Mouse (Mus musculus): ENCODE data around the gene Eif4g3.

Eif4g3 gene

DNA sequence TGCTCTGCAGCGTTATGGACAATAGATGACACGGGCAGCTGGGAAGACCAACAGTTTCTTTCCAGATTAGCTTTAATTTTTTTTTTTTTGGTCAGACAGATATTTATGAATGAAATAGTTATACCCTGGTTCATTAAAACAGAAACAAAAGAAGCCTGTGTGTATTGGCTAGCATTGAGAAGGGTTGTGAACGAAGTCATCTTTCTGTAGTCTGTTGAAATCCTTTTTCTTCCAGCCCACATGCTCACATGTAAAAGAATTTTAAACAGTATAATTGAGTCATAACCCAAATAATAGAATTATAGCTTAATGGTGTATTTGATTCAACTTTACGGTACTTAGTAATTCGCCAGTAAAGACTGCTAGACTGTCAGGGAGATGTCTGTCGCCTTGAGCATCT lies 28.8 kb downstream of the Eif4g3 start:
- DNase-seq (ENCODE audit: inconsistent age in 2 of 2, low spot score in 1 of 2) = no peak

DNA sequence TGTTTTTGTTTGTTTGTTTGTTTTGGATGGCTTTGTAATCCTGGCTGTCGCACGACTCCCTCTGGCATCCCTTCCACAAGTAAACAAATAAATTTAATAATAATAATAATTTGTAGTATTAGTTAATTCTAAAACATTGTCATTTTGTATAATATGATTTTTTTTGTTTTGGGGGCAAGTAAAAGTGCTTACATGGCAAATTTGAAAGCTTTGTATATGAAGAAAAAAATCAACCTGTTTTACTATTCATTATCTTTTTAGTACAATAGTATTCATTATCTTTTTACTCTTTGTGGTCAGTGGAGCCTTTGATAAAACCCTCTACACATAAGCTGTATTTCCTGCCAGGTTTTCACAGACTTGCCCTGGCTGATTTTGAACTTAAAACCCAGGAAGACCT lies 29.9 kb downstream of the Eif4g3 start:
- DNase-seq (ENCODE audit: inconsistent age in 2 of 2, low spot score in 1 of 2) = no peak

DNA sequence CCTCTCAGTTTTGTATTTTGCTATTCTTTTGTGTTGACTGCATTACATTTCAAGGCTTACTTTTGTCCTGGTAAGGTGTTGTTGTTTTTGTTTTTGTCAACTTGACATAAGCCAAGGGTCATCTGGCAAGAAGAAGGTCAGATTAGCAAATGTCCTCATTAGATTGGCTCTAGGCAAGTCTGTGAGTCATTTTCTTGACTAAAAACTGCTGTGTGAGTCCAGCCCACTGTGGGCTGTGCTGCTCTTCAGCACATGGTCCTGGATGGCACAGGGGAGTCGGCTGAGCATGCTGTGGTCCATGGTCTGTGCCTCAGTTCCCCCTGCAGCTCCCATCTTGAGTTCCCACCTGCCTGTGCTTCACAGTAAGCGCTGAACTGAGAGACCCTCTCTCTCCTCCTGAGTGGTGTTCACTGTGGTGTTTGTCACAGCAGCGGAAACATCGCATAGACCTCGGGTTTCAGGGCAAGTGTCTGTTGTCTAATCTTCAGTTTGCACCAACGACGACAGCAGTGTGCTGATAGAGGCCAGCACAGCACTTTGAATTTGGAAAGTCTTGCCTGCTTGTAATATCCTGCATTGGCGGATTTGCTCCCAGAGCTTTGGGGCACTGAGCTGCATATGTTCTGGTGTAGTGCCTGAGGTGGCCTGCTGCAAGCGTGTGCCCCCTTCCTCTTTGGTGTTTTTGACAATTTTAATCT lies 30.7 kb downstream of the Eif4g3 start:
- peak in 1 of 2 experiments; percentile 64 for DNase-seq (ENCODE audit: inconsistent age in 2 of 2, low spot score in 1 of 2)

- no peak for DNase-seq (ENCODE audit: inconsistent age in 2 of 2, low spot score in 1 of 2)
Measured at GRCm38 (mm10) chr4:138029168-138029567, 36.3 kb downstream of the Eif4g3 start.

GRCm38 (mm10) chr4:138031828-138032227 lies 39.0 kb downstream of the Eif4g3 start:
- no peak for DNase-seq (ENCODE audit: inconsistent age in 2 of 2, low spot score in 1 of 2)

DNA sequence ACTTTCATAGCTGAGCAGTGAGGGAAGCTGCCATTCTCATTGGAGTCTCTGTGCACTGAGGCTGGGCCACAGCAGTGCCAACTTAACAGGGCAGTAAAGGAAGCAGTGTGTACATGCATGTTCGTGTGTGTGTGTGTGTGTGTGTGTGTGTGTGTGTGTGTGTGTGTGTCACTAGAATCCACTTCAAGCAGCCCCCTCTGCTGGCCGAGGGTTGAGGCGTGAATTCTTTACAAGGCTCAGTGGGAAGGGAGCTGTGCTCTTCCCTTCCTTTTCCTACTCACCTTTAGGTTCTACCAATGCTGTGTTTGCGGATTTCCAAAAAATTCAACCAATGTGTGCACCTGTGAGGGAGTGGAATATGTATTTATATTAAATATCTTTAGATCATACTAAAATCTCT lies 41.0 kb downstream of the Eif4g3 start:
- no peak for DNase-seq (ENCODE audit: inconsistent age in 2 of 2, low spot score in 1 of 2)

DNA sequence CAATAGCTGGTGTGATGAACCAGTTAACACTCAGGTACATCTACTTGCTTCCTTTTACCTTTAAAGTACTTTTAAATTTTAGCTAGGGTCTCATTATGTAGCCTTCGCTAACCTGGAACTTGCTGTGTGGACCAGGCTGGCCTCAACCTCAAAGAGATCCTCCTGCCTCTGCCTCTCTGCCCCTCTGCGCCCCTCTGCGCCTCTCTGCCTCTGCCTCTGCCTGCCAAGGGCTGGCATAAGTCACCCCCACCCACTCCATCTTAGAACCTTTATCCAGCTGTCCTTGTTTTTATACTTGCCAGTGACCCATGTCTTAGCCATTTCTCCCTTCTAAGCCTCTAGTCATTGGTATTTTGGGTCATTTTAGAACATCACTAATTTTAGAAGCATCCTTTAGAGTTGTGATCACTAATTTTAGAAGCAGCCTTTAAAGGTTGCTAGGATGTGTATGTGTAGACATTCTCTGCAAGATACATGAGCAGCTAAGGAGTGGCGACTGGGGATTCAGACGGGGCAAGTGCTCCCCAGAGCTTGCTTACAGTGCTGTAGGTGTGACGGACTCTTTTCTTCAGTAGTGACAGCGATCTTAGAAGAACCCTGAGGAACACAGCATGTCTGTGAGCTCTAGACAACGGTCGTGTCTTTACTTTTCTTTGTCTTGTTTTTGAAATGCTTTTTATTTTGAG lies 42.8 kb downstream of the Eif4g3 start:
- no peak for DNase-seq (ENCODE audit: inconsistent age in 2 of 2, low spot score in 1 of 2)

DNA sequence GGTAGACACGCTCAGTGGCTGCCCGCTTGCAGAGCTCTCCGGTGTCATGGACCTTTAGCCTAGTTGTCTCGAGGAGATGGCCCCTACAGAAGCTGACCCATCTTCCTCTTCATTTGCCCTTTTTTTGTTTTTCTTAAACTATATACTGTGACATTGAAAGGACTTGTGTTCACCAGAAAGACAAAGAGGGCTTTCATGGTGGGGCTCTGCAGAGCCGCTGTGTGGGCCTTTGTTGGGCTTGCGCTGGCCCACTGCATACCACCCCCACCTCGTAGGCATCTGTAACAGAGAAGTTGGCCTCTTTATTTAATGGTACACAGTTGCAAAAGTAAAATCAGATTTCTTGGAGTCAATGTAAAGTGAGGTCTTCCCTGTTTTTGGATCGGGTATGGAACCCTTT lies 44.3 kb downstream of the Eif4g3 start:
- no peak for DNase-seq (ENCODE audit: inconsistent age in 2 of 2, low spot score in 1 of 2)

DNA sequence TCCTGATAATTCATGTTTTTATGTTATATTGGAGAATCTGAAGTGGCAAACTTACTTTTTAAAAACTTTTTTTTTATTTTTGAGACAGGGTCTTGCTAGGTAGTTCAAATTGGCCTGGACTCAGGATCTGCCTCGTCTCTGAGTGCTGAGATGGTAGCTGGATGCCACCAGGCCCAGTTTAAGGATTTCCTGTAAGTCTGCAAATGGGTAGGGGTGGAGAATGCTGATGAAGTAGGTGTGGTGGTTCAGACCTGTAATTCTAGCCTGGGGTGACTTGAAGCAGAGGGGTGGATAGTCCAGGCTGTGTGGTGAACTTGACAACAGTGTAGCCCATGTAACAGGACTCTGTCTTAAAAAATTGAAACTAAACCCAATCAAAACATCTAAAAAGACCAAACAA lies 45.1 kb downstream of the Eif4g3 start:
- no peak for DNase-seq (ENCODE audit: inconsistent age in 2 of 2, low spot score in 1 of 2)

DNA sequence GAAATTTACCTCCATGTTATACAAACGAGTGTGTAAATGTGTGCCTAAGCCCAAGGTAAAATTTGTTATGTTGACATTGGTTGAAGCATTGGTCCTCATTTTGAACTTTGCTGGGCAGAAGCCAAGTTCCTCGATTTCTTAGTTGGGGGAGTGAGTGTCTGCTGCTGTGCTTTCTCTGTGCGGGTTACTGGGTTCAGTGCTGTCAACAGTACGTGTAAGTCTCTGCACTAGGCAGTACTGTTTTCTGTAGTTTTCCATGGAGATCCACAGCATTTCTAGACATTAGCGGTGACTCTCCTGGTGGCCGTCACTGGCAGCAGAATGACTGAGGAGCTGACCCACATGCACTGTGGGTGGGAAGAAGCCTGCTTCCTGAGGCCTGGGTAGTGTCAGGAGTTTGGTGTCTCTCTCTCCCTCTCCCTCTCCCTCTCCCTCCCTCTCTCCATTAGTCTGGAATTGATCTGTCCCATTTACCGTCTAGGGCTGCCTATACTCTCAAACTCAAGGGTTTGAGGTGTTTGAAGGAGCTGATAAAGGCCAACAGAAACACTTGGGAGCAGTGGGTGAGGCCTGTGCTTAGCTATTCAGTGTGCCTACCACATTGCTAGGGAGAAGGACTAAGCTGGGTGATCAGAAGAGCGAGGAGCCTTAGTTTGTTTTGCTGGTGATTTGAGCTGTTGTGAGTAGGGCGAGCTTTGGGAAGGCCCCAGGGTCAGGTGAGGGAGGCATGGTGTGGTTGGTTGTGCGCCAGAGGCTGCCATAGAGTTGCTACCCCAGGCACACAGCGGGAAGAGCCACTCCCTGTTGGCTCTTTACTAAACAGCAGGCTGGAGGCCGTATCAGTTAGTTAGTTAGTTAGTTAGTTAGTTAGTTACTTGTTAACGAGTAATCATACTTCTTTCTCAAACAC lies 45.8 kb downstream of the Eif4g3 start:
- no peak for DNase-seq (ENCODE audit: inconsistent age in 2 of 2, low spot score in 1 of 2)

- no peak for DNase-seq (ENCODE audit: inconsistent age in 2 of 2, low spot score in 1 of 2)
Measured at GRCm38 (mm10) chr4:138039275-138039651, 46.4 kb downstream of the Eif4g3 start.

DNA sequence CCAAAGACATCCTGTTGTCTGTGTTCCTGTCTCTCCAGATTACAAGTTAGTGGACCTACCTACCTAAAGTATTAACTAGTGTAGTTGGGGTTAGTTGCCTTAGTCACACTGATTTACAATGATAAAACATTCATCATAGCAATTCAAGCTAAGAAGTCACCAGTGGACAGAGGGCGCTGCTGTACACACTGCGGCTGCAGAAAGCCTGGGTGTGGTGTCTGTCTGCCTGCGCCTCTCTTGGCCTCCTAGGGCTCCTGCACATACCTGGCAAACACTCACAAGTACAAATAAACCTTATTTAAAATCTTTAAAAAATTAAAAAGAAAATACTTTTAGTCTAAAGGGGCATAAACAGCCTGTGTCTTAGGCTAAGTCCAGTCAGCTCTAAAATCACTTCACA lies 47.8 kb downstream of the Eif4g3 start:
- no peak for DNase-seq (ENCODE audit: inconsistent age in 2 of 2, low spot score in 1 of 2)

DNA sequence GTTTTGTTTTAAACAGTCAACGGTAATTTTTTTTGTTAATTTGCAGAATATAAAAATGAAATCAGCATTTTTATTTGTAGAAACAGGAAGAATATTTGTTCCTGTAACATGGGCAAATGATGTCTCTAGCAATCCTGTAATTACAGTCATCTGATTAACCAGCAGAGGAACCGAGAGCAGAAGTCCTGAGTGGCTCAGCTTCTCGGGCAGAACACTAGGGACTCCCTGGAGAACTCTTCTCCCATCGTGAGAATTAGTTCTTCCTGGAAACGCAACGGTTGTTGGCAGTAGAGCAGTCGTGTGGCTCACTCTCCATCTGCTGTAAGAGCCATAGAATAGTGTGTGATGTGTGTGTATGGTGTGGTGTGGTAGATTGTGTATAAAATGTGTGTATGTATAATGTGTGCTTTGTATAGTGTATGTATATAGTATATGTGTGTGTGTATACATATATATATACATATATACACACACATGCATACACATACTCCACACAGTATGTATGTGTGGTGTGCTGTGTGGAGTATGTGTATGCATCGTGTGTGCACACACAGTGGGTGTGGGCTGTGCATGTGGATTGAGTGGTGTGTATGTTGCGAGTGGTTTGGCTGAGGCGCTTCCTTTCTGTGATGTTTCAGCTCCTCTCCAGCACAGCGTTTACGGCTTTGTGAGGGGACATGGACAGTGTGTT lies 48.9 kb downstream of the Eif4g3 start:
- DNase-seq (ENCODE audit: inconsistent age in 2 of 2, low spot score in 1 of 2) = no peak

GRCm38 (mm10) chr4:138042257-138042589 lies 49.4 kb downstream of the Eif4g3 start:
- no peak for DNase-seq (ENCODE audit: inconsistent age in 2 of 2, low spot score in 1 of 2)

- no peak for DNase-seq (ENCODE audit: inconsistent age in 2 of 2, low spot score in 1 of 2)
Measured at GRCm38 (mm10) chr4:138042625-138043024, 49.8 kb downstream of the Eif4g3 start.

GRCm38 (mm10) chr4:138044841-138045500 lies 52.1 kb downstream of the Eif4g3 start:
- peak; percentile 48 to 71 for DNase-seq (ENCODE audit: inconsistent age in 2 of 2, low spot score in 1 of 2)

- DNase-seq (ENCODE audit: inconsistent age in 2 of 2, low spot score in 1 of 2) = no peak
Measured at GRCm38 (mm10) chr4:138045809-138046208, 53.0 kb downstream of the Eif4g3 start.

DNA sequence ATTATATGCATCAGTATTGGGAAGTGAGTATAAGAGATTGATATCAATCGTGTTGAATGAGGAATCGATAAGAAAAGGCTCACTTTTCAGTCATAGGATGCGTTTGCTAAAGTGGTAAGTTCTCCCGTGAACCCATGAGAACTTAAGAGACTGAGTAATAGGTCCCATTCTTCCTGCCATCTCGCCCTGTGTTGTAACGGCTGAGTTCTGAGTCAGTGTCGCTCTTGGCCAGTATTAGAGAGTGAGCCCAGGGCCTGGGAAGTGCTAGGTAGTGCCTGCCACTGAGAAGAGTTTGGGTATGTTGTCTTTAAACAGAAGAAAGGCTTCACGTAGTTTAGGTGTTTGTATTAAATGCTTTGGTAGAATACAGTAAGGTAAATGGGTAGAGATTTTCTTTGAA lies 53.5 kb downstream of the Eif4g3 start:
- DNase-seq (ENCODE audit: inconsistent age in 2 of 2, low spot score in 1 of 2) = no peak

GRCm38 (mm10) chr4:138049547-138049946 lies 56.7 kb downstream of the Eif4g3 start:
- DNase-seq (ENCODE audit: inconsistent age in 2 of 2, low spot score in 1 of 2) = no peak

GRCm38 (mm10) chr4:138051488-138051887 lies 58.7 kb downstream of the Eif4g3 start:
- no peak for DNase-seq (ENCODE audit: inconsistent age in 2 of 2, low spot score in 1 of 2)

DNA sequence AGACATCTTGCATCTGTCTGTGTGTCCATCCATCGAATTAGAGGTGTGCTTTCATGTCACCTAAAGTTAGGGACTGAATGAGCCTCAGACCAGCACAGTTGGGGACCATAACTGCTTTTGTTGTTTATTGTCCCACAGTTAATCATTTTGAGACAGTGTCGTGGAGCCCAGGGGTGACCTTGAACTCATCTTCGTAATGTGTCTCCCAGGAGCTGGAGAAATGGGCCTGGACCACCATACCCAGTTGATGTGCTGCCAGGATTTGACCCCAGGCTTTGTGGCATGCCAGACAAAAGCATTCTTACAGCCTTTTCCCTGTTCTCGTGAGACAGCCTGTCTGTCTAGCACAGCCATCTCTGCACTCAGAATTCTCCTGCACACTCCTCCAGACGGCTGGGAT lies 63.8 kb downstream of the Eif4g3 start:
- no peak for DNase-seq (ENCODE audit: inconsistent age in 2 of 2, low spot score in 1 of 2)
